Mouse (Mus musculus): ENCODE results near the gene Sc5d. TPM values are rescaled to one million over a fixed set of nuclear protein-coding genes. Genes with fewer than 3 reads are reported as not detected.

The Sc5d gene
- 10 to 100 TPM; 63.4 to 84.2 TPM for polyA plus RNA-seq (2017; shearing (Covaris generic))

GRCm38 (mm10) chr9:42264145-42264544 is at the start of gene Sc5d:
TSS of gene Sc5d (minus strand) at chr9:42264256.

Other genes with a start within 250 kb of the Sc5d start
- gene Sorl1, start 140.0 kb downstream of the Sc5d start, polyA plus RNA-seq (2017; shearing (Covaris generic)), result 10 to 100 TPM; 26.0 to 34.1 TPM
- under 1 TPM in 1 of 2 experiments, not detected in 1; 0.05 TPM for gene Tecta, start 135.7 kb upstream of the Sc5d start, polyA plus RNA-seq (2017; shearing (Covaris generic))
- 10 to 100 TPM; 19.8 to 20.3 TPM for gene Tbcel, start 243.6 kb upstream of the Sc5d start, polyA plus RNA-seq (2017; shearing (Covaris generic))

All from activated CD4-positive, CD25-positive, alpha-beta regulatory T cell (primary cell).